Mouse (Mus musculus): ENCODE measurements around the gene Emg1.
A peak's percentile ranks its signal among the peaks of the same experiment; 100 is the strongest.

DNA sequence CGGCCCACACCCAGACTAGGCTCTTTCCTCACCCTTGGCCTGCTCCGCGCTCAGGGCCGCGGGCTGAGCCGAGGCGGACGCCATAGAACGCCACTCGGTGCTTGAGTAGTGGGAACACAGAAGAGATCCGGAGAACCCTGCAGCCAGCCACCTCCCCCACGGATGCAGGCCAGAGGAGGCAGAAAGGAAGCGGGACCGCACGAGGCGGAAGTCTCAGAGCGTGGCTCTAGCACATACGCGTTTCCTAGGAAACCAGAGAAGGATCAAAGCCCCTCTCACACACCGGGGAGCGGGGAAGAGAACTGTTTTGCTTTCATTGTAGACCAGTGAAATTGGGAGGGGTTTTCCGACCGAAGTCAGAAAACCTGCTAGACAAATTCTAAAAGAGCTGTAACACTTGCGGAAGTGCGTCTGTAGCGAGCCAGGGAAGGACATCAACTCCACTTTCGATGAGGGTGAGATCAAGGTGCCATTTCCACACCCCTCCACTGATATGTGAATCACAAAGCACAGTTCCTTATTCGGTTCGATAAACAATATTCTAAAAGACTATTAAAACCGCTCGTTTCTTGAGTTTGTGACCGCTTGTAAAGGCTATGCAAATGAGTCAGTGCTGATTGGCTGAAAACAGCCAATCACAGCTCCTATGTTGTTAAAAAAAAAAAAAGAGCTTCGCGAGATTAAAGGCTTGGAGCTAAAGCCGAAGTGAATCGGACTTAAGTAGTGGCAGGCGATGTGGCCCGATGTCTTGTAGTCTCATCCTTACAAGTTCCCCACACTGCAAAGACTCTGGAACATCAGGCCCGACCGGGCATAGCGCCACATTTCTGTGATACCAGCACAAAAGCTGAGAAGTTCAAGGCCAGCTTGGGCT lies 29.1 kb upstream of the Emg1 start, which contains the start of gene Grcc10:
- TF ChIP-seq CTCF (IDR thresholded peaks at IDR 0.05; ENCODE audit: insufficient read depth, low read length) (no peak), POLR2A (IDR thresholded peaks at IDR 0.05; ENCODE audit: borderline replicate concordance, extremely low read depth, low read depth, low read length) (peak; percentile 82; the same call in 1 of the 2 replicates)
